8 mouse cellular contexts compared by ENCODE assay signal in genomic region chr8:70538633-70539076, GRCm38 (mm10). TPM values are rescaled to one million over a fixed set of nuclear protein-coding genes. Genes with fewer than 3 reads are reported as not detected.
DNase-seq lines count a peak whose midpoint lies in the region; ATAC-seq and TF ChIP-seq lines count a peak whose summit lies in the region.

No protein-coding gene starts in this region.

- DNase-seq in CD4-positive, CD25-positive, alpha-beta regulatory T cell, adult 2 months (ENCODE audit: low read depth, low spot score): peak; percentile 99
- peak; percentile 92 for DNase-seq in fat pad, adult 2 months (ENCODE audit: extremely low read depth, low read depth, low spot score)
- DNase-seq in kidney, postnatal 10 days: peak; percentile 100
- peak; percentile 98 for DNase-seq in liver, embryonic 14.5 days (ENCODE audit: low read depth in 3 of 3, low spot score in 3 of 3)
- DNase-seq in neural tube, embryonic 11.5 days (ENCODE audit: low spot score): peak; percentile 100
- peak; percentile 100 for DNase-seq in stomach, postnatal 0 days (ENCODE audit: low spot score)

- peak overlapping the region; percentile 93 for H3K9ac ChIP-seq in heart, embryonic 13.5 days
- H3K9ac ChIP-seq in liver, embryonic 14.5 days (replicated peaks): peak overlapping the region; percentile 65
- peak overlapping the region; percentile 2; the same call in 1 of the 2 replicates for H3K9ac ChIP-seq in neural tube, embryonic 11.5 days (ENCODE audit: low read length)
- H3K9ac ChIP-seq in stomach, postnatal 0 days (ENCODE audit: low read length): peak overlapping the region; percentile 89

- 0 out of 2 replicates have a peak, but pooled peaks have one; percentile 2 for TF ChIP-seq CTCF in liver, embryonic 14.5 days (IDR thresholded peaks at IDR 0.05; ENCODE audit: low read depth)
- no peak; the same call in none of the 2 replicates for TF ChIP-seq CTCF in stomach, postnatal 0 days (IDR thresholded peaks at IDR 0.05; ENCODE audit: low read depth)

- WGBS in heart, embryonic 13.5 days: under 1% methylated on average over 32 of the region's 32 CpGs
- under 1% methylated on average over 32 of the region's 32 CpGs for WGBS in liver, embryonic 14.5 days (ENCODE audit: insufficient replicate concordance)
- under 1% methylated on average over 32 of the region's 32 CpGs for WGBS in neural tube, embryonic 11.5 days
- WGBS in stomach, postnatal 0 days: under 1% methylated on average over 32 of the region's 32 CpGs

- H3K27ac ChIP-seq in brown adipose tissue, adult 24 weeks (replicated peaks; ENCODE audit: low read depth, low read length): peak overlapping the region; percentile 92
- peak overlapping the region; percentile 95 for H3K27ac ChIP-seq in heart, embryonic 13.5 days (replicated peaks)
- peak overlapping the region; percentile 96 for H3K27ac ChIP-seq in liver, embryonic 14.5 days
- peak overlapping the region; percentile 82 for H3K27ac ChIP-seq in neural tube, embryonic 11.5 days (ENCODE audit: low read depth, low read length)
- peak overlapping the region; percentile 97 for H3K27ac ChIP-seq in stomach, postnatal 0 days (replicated peaks)

- H3K36me3 ChIP-seq in heart, embryonic 13.5 days: peaks cover 40% of the 10 kb centered on the region
- peaks cover 11% of the 10 kb centered on the region; the same call in 1 of the 2 replicates for H3K36me3 ChIP-seq in liver, embryonic 14.5 days (replicated peaks; ENCODE audit: control insufficient read depth, insufficient read depth, low read depth)
- peaks cover 12% of the 10 kb centered on the region for H3K36me3 ChIP-seq in neural tube, embryonic 11.5 days (ENCODE audit: control insufficient read depth, insufficient read depth, low read length)
- peaks cover 9% of the 10 kb centered on the region for H3K36me3 ChIP-seq in stomach, postnatal 0 days (ENCODE audit: control insufficient read depth, insufficient read depth, low read length)

- H3K27me3 ChIP-seq in heart, embryonic 13.5 days (replicated peaks): no peaks in the 10 kb centered on the region
- H3K27me3 ChIP-seq in liver, embryonic 14.5 days (ENCODE audit: control insufficient read depth, insufficient read depth, low read length): no peaks in the 10 kb centered on the region
- no peaks in the 10 kb centered on the region for H3K27me3 ChIP-seq in neural tube, embryonic 11.5 days (ENCODE audit: control insufficient read depth, insufficient read depth, low read length)
- no peaks in the 10 kb centered on the region for H3K27me3 ChIP-seq in stomach, postnatal 0 days (ENCODE audit: control insufficient read depth, insufficient read depth, low read length)

- H3K4me3 ChIP-seq in brown adipose tissue, adult 24 weeks (ENCODE audit: insufficient read depth, low read depth, low read length): peak overlapping the region; percentile 72
- H3K4me3 ChIP-seq in heart, embryonic 13.5 days: peak overlapping the region; percentile 74
- H3K4me3 ChIP-seq in liver, embryonic 14.5 days (ENCODE audit: insufficient read depth in 1 of 2, low read depth in 2 of 2, low read length in 2 of 2): peak overlapping the region; percentile 83 to 88
- peak overlapping the region; percentile 71 for H3K4me3 ChIP-seq in neural tube, embryonic 11.5 days (ENCODE audit: low read depth, low read length)
- H3K4me3 ChIP-seq in stomach, postnatal 0 days (ENCODE audit: low read depth, low read length): peak overlapping the region; percentile 87

- H3K4me2 ChIP-seq in heart, embryonic 13.5 days: peak overlapping the region; percentile 87
- H3K4me2 ChIP-seq in liver, embryonic 14.5 days (ENCODE audit: low read depth): peak overlapping the region; percentile 97
- H3K4me2 ChIP-seq in neural tube, embryonic 11.5 days (ENCODE audit: low read depth): peak overlapping the region; percentile 80
- H3K4me2 ChIP-seq in stomach, postnatal 0 days (replicated peaks; ENCODE audit: low read depth): peak overlapping the region; percentile 95

- ATAC-seq in heart, embryonic 13.5 days (ENCODE audit: extremely low read depth, insufficient number of reproducible peaks, low FRiP score, low TSS enrichment): peak; percentile 77
- peak; percentile 69 for ATAC-seq in liver, embryonic 14.5 days (ENCODE audit: insufficient read depth)
- ATAC-seq in neural tube, embryonic 11.5 days (ENCODE audit: insufficient read depth, low FRiP score, low TSS enrichment): peak; percentile 81
- peak; percentile 75 for ATAC-seq in stomach, postnatal 0 days (ENCODE audit: low FRiP score, low TSS enrichment)

- peaks cover 21% of the 10 kb centered on the region for H3K4me1 ChIP-seq in brown adipose tissue, adult 24 weeks (ENCODE audit: control insufficient read depth, insufficient read depth, insufficient read length, low read length)
- H3K4me1 ChIP-seq in heart, embryonic 13.5 days: peaks cover 44% of the 10 kb centered on the region
- peaks cover 18 to 30% of the 10 kb centered on the region in 2 experiments for H3K4me1 ChIP-seq in liver, embryonic 14.5 days (replicated peaks; ENCODE audit: control insufficient read depth in 2 of 2, insufficient read depth in 2 of 2, low read length in 1 of 2)
- H3K4me1 ChIP-seq in neural tube, embryonic 11.5 days (ENCODE audit: control insufficient read depth, insufficient read depth, low read length): peaks cover 13% of the 10 kb centered on the region
- H3K4me1 ChIP-seq in stomach, postnatal 0 days (replicated peaks; ENCODE audit: control insufficient read depth, insufficient read depth): no peaks in the 10 kb centered on the region; the same call in 1 of the 2 replicates

- no peak for TF ChIP-seq EP300 in liver, embryonic 14.5 days (IDR thresholded peaks at IDR 0.05; ENCODE audit: low read depth)
- no peak for TF ChIP-seq EP300 in stomach, postnatal 0 days (optimal IDR thresholded peaks at IDR 0.05)

- no peaks in the 10 kb centered on the region for H3K9me3 ChIP-seq in heart, embryonic 13.5 days
- H3K9me3 ChIP-seq in liver, embryonic 14.5 days (ENCODE audit: control insufficient read depth, low read length): no peaks in the 10 kb centered on the region
- H3K9me3 ChIP-seq in neural tube, embryonic 11.5 days (ENCODE audit: control insufficient read depth, low read length): no peaks in the 10 kb centered on the region
- no peaks in the 10 kb centered on the region for H3K9me3 ChIP-seq in stomach, postnatal 0 days (ENCODE audit: control insufficient read depth, low read length)

RNA-seq across cellular contexts. Expression of gene Ell, which starts 0.6 kb away (rescaled TPM):
- polyA plus RNA-seq in brown adipose tissue, adult 24 weeks (2012; ENCODE audit: insufficient read depth, insufficient read length, missing spikeins): 7.3 and 9.1 TPM in 2 replicates
- polyA plus RNA-seq in heart, embryonic 13.5 days (2015; fragmentation: Nextera tagmentation; extraction: Ambion mirVana): 11.6 and 12.5 TPM in 2 replicates
- polyA plus RNA-seq in liver, embryonic 14.5 days (2012; rRNA removed): 8.9 and 9.6 TPM in 2 replicates
- 7.7 and 9.2 TPM in 2 replicates for polyA plus RNA-seq in liver, embryonic 14.5 days (2014; fragmentation: Nextera tagmentation; extraction: Ambion mirVana)
- polyA plus RNA-seq in neural tube, embryonic 11.5 days (2014; fragmentation: Nextera tagmentation; extraction: Ambion mirVana): 18.8 and 22.2 TPM in 2 replicates
- polyA plus RNA-seq in stomach, postnatal 0 days (2015; fragmentation: Nextera tagmentation; extraction: Ambion mirVana): 11.1 and 13.5 TPM in 2 replicates

RNA-seq across cellular contexts. Expression of gene Kxd1, which starts 10.9 kb away (rescaled TPM):
- 106 and 116 TPM in 2 replicates for polyA plus RNA-seq in brown adipose tissue, adult 24 weeks (2012; ENCODE audit: insufficient read depth, insufficient read length, missing spikeins)
- polyA plus RNA-seq in heart, embryonic 13.5 days (2015; fragmentation: Nextera tagmentation; extraction: Ambion mirVana): 65.8 and 71.2 TPM in 2 replicates
- polyA plus RNA-seq in liver, embryonic 14.5 days (2012; rRNA removed): 28.9 and 30.8 TPM in 2 replicates
- polyA plus RNA-seq in liver, embryonic 14.5 days (2014; fragmentation: Nextera tagmentation; extraction: Ambion mirVana): 32.6 and 33.3 TPM in 2 replicates
- polyA plus RNA-seq in neural tube, embryonic 11.5 days (2014; fragmentation: Nextera tagmentation; extraction: Ambion mirVana): 49.8 and 53.8 TPM in 2 replicates
- 47.1 and 54.6 TPM in 2 replicates for polyA plus RNA-seq in stomach, postnatal 0 days (2015; fragmentation: Nextera tagmentation; extraction: Ambion mirVana)

RNA-seq across cellular contexts. Expression of gene Fkbp8, which starts 11.1 kb away (rescaled TPM):
- polyA plus RNA-seq in brown adipose tissue, adult 24 weeks (2012; ENCODE audit: insufficient read depth, insufficient read length, missing spikeins): 90.9 and 113 TPM in 2 replicates
- 240 and 251 TPM in 2 replicates for polyA plus RNA-seq in heart, embryonic 13.5 days (2015; fragmentation: Nextera tagmentation; extraction: Ambion mirVana)
- polyA plus RNA-seq in liver, embryonic 14.5 days (2012; rRNA removed): 140 and 149 TPM in 2 replicates
- polyA plus RNA-seq in liver, embryonic 14.5 days (2014; fragmentation: Nextera tagmentation; extraction: Ambion mirVana): 114 and 135 TPM in 2 replicates
- polyA plus RNA-seq in neural tube, embryonic 11.5 days (2014; fragmentation: Nextera tagmentation; extraction: Ambion mirVana): 243 and 252 TPM in 2 replicates
- polyA plus RNA-seq in stomach, postnatal 0 days (2015; fragmentation: Nextera tagmentation; extraction: Ambion mirVana): 179 and 188 TPM in 2 replicates

RNA-seq across cellular contexts. Expression of gene Uba52, which starts 28.1 kb away (rescaled TPM):
- polyA plus RNA-seq in brown adipose tissue, adult 24 weeks (2012; ENCODE audit: insufficient read depth, insufficient read length, missing spikeins): 977 and 1,552 TPM in 2 replicates
- polyA plus RNA-seq in heart, embryonic 13.5 days (2015; fragmentation: Nextera tagmentation; extraction: Ambion mirVana): 842 and 891 TPM in 2 replicates
- 553 and 870 TPM in 2 replicates for polyA plus RNA-seq in liver, embryonic 14.5 days (2012; rRNA removed)
- 738 and 773 TPM in 2 replicates for polyA plus RNA-seq in liver, embryonic 14.5 days (2014; fragmentation: Nextera tagmentation; extraction: Ambion mirVana)
- 809 and 814 TPM in 2 replicates for polyA plus RNA-seq in neural tube, embryonic 11.5 days (2014; fragmentation: Nextera tagmentation; extraction: Ambion mirVana)
- polyA plus RNA-seq in stomach, postnatal 0 days (2015; fragmentation: Nextera tagmentation; extraction: Ambion mirVana): 951 and 966 TPM in 2 replicates

RNA-seq across cellular contexts. Expression of gene Rex1bd, which starts 32.1 kb away (rescaled TPM):
- polyA plus RNA-seq in brown adipose tissue, adult 24 weeks (2012; ENCODE audit: insufficient read depth, insufficient read length, missing spikeins): 191 and 207 TPM in 2 replicates
- polyA plus RNA-seq in heart, embryonic 13.5 days (2015; fragmentation: Nextera tagmentation; extraction: Ambion mirVana): 116 and 125 TPM in 2 replicates
- 55.1 and 71.6 TPM in 2 replicates for polyA plus RNA-seq in liver, embryonic 14.5 days (2012; rRNA removed)
- 72.0 and 74.2 TPM in 2 replicates for polyA plus RNA-seq in liver, embryonic 14.5 days (2014; fragmentation: Nextera tagmentation; extraction: Ambion mirVana)
- polyA plus RNA-seq in neural tube, embryonic 11.5 days (2014; fragmentation: Nextera tagmentation; extraction: Ambion mirVana): 118 and 132 TPM in 2 replicates
- 119 and 122 TPM in 2 replicates for polyA plus RNA-seq in stomach, postnatal 0 days (2015; fragmentation: Nextera tagmentation; extraction: Ambion mirVana)

Comparison
In these comparisons a context has a peak if more than half of its experiments do, and no peak if none do; other contexts are left out.
1. Peak in every context shown above with its lines: DNase-seq, ATAC-seq, H3K4me3 ChIP-seq and H3K27ac ChIP-seq.
2. H3K9ac ChIP-seq: peak in every context shown above with its lines; median percentile 93 in heart, embryonic 13.5 days; 89 in stomach, postnatal 0 days; 65 in liver, embryonic 14.5 days; 2 in neural tube, embryonic 11.5 days.